Mouse (Mus musculus) heart, embryonic 16.5 days (tissue): ENCODE data around the gene Slit3. TPM values are rescaled to one million over a fixed set of nuclear protein-coding genes. Genes with fewer than 3 reads are reported as not detected.
A peak's percentile ranks its signal among the peaks of the same experiment; 100 is the strongest.

Experiments
- ATAC-seq: fragments of 200-750 bp; cut with Nextera tagmentation; replicated peaks from 2 replicates; pipeline ENCODE4 v1.8.0; 2017; ENCODE audit warnings: moderate number of reproducible peaks; ENCODE audit not compliant: insufficient read depth, low FRiP score; ENCODE audit errors: extremely low read depth
- H3K27ac ChIP-seq: fragments of 300-500 bp; sonication (generic); 2 replicates; pipeline ENCODE4 v1.5.1; 2014; ENCODE audit warnings: mild to moderate bottlenecking, low read length, control low read depth, moderate library complexity
- H3K27me3 ChIP-seq: fragments of 300-500 bp; sonication (generic); 2 replicates; pipeline ENCODE4 v1.6.1; 2014; ENCODE audit warnings: low read length, mixed read lengths; ENCODE audit not compliant: control insufficient read depth, insufficient read depth
- H3K36me3 ChIP-seq: fragments of 300-500 bp; sonication (generic); 2 replicates; pipeline ENCODE4 v1.6.1; 2014; ENCODE audit not compliant: control insufficient read depth, insufficient read depth
- H3K4me1 ChIP-seq: fragments of 300-500 bp; sonication (generic); 2 replicates; pipeline ENCODE4 v1.6.1; 2014; ENCODE audit warnings: low read length, mixed read lengths; ENCODE audit not compliant: control insufficient read depth, insufficient read depth
- H3K4me2 ChIP-seq: fragments of 300-500 bp; sonication (generic); 2 replicates; pipeline ENCODE4 v1.6.1; 2014; ENCODE audit warnings: low read depth, mild to moderate bottlenecking, control low read depth, low read length
- H3K4me3 ChIP-seq: fragments of 300-500 bp; sonication (generic); 2 replicates; pipeline ENCODE4 v1.5.1; 2014; ENCODE audit warnings: mild to moderate bottlenecking, control low read depth, low read length
- H3K9ac ChIP-seq: fragments of 300-500 bp; sonication (generic); 2 replicates; pipeline ENCODE4 v1.6.1; 2014; ENCODE audit warnings: low read length, control low read depth
- H3K9me3 ChIP-seq: fragments of 300-500 bp; sonication (generic); replicated peaks from 2 replicates; pipeline ENCODE4 v1.6.1; 2016; ENCODE audit warnings: low read length; ENCODE audit not compliant: control insufficient read depth
- WGBS: fragments of 180-500 bp; shearing (Covaris S2); extraction: QIAGEN DNeasy Blood & Tissue Kit; methylation state at CpG from one replicate; pipeline ENCODE4 v1.1.7; 2014; 5-methylcytosine and 5-hydroxymethylcytosine counted together
- polyA plus RNA-seq: library from polyadenylated mRNA; unstranded; fragments of >200 nt; fragmentation: Nextera tagmentation; extraction: Ambion mirVana; gene quantifications from 2 replicates; pipeline ENCODE4 v1.2.1, GENCODE M21; 2015

Slit3 gene
- polyA plus RNA-seq, 1 experiment from 2014 or later = 7.8 TPM

DNA sequence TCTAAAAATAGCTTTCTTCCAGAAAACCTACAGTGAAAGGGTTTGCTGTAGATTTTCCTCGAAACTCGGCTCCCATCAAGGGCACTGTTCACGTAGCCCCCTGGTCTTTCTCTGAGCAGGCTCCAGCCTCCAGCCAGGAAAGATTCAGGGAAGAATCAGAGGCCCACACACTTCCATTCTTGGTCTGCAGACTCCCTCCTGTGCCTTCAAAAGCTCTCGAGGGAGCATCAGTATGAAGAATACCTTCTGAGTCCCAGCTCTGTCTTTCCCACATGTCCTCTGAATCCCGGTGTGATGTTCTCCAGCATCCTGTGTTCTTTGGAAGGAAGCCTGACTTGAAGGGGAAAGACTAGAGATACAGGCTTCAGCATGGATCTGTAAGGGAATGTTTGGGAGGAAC, 461.6 kb downstream of the Slit3 start:
- ATAC-seq = no peak
- Histone ChIP-seq H3K36me3 (no peaks in the 10 kb centered on the region), H3K4me3 (no peak overlapping the region), H3K9me3 (no peaks in the 10 kb centered on the region), H3K9ac (no peak overlapping the region), H3K4me2 (no peak overlapping the region), H3K27ac (peak overlapping the region; percentile 33; the same call in 1 of the 2 replicates), H3K27me3 (no peaks in the 10 kb centered on the region), H3K4me1 (peaks cover 6% of the 10 kb centered on the region; the same call in 1 of the 2 replicates)
- WGBS = 68% methylated on average over 5 of the region's 5 CpGs

DNA sequence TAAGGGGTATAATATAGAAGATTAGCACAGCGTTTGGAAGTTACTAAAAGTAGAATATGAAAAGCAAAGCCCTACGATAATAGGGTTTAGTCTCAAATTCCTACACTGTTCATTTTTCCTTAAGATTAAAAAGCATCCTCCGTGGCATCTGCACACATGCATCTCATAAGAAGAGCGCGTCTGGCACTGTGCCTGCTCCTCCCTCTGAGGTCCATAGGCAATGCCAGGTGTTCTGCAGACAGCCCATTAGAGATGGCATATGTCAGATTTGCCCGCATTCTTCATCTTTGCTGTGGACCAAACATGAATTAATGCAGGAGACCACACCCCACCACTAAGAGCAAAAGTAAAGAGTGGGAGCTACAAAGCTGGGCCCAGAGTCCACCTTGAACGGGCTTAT, 462.6 kb downstream of the Slit3 start:
- no peak for ATAC-seq
- WGBS = 86% methylated on average over 7 of the region's 7 CpGs
- no peak overlapping the region for H3K27ac ChIP-seq

DNA sequence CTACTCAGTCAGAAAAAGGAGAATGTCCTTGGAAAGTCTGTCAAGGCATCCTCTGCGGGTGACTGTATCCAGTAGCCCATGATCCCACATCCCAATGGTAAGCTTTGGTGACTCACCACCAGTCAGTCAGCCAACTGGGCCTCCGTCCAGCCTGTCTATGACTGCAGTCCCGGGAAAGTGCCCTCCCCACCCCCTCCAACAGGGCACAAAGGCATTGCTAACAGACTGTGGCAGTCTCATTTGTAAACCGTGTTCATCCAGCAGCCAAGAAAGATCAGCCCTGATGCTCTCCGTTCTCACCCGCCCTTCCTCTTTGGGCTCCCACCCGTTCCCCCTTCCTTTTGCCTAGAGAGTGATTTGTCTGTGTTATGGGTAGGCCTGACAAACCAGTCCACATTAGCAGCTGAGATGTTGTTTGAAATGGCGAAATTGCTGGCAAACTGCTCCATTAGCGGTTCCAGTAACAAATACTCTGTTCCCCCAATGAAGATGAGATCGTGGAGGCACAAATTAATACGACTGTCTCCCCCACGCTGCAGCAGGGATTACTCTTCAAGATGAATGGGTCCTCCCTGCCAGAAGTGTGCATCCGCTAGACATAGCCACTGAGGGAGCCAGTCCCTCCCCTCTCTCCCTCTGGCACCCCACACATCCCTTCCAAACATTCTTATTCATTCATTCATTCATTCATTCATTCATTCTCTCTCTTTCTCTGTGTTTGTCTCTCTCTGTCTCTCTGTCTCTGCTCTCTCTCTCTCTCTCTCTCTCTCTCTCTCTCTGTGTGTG, 466.3 kb downstream of the Slit3 start:
- H3K4me1 ChIP-seq = peaks cover 6% of the 10 kb centered on the region; the same call in 1 of the 2 replicates

More for the DNA sequence above, 462.6 kb downstream of the Slit3 start:
- H3K4me3 ChIP-seq = no peak overlapping the region
- H3K9me3 ChIP-seq = no peaks in the 10 kb centered on the region
- H3K4me1 ChIP-seq = peaks cover 6% of the 10 kb centered on the region; the same call in 1 of the 2 replicates
- no peaks in the 10 kb centered on the region for H3K27me3 ChIP-seq
- H3K9ac ChIP-seq = no peak overlapping the region
- H3K4me2 ChIP-seq = no peak overlapping the region
- no peaks in the 10 kb centered on the region for H3K36me3 ChIP-seq

DNA sequence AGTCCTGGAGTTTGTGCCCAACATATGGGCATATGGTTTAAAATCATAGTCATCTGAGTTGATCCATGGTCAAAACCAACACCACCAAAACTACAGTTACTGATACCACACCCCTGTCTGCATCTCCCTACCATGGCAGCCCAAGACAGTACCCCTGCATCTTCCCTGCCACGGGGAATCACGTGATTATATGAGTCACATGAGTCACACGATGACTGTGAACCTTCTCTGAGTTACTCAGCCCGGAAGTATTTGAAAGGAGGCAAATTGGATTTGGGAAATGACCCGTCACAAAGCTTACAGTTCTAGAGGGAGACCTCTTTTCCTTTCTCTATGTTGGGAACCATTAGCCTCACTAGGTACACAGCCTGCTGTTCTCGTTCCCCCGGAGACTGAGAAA, 468.9 kb downstream of the Slit3 start:
- Histone ChIP-seq H3K27me3 (no peaks in the 10 kb centered on the region), H3K36me3 (no peaks in the 10 kb centered on the region), H3K4me3 (no peak overlapping the region), H3K4me1 (peaks cover 6% of the 10 kb centered on the region; the same call in 1 of the 2 replicates), H3K4me2 (no peak overlapping the region), H3K9ac (no peak overlapping the region), H3K9me3 (no peaks in the 10 kb centered on the region), H3K27ac (no peak overlapping the region)
- ATAC-seq = no peak
- 87% methylated on average over 7 of the region's 7 CpGs for WGBS

More for the DNA sequence above, 466.3 kb downstream of the Slit3 start:
- peak; percentile 91 for ATAC-seq
- no peaks in the 10 kb centered on the region for H3K36me3 ChIP-seq
- WGBS = 63% methylated on average over 13 of the region's 13 CpGs
- H3K9me3 ChIP-seq = no peaks in the 10 kb centered on the region
- no peak overlapping the region for H3K4me2 ChIP-seq
- H3K27ac ChIP-seq = no peak overlapping the region
- no peak overlapping the region for H3K4me3 ChIP-seq
- H3K27me3 ChIP-seq = no peaks in the 10 kb centered on the region
- no peak overlapping the region for H3K9ac ChIP-seq

DNA sequence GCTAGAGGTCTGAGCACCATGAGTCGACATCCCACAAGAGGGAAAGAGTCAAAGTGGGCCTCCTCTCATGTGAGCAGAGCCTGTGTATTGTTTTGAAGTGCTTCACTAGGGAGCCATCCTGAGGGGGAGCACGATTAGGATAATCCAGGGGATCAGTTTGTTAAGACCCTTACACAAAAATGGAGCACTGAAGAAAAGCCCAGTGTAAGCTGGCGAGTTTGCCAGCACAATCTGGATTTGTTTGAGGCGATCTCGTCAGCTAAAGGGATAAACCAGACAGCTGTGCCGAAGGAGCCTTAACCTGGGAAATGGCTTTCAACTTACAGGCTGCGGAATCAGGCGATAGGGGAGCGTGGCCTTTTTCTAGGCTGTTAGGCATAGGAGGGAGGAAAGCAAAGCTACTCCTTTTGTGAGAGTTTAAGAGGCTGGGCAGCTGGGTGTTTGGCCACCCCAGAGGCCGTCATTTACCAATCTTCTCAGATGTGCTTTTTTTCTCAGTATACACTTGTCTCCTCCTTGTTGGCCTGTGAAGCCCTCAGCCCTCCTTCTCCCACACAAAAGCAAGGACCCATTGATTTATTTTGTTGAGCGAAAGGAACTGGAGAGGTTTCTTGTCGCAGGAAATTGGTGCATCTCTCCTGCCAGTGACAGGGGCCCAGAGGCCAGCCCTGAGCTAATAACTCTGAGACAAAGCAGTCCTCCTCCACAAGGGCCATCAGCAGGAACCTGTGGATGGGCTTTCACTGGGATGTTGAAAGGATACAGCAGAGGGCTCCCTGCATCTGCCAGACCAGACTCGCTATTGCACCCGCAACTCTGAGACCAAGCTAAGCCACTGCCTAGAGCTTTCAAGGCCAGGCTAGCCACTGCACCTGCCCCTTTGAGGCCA, 472.4 kb downstream of the Slit3 start:
- Histone ChIP-seq H3K4me2 (no peak overlapping the region), H3K27me3 (no peaks in the 10 kb centered on the region), H3K27ac (no peak overlapping the region), H3K36me3 (no peaks in the 10 kb centered on the region), H3K9ac (no peak overlapping the region), H3K9me3 (no peaks in the 10 kb centered on the region), H3K4me1 (no peaks in the 10 kb centered on the region), H3K4me3 (no peak overlapping the region)
- ATAC-seq = no peak
- 73% methylated on average over 14 of the region's 14 CpGs for WGBS

DNA sequence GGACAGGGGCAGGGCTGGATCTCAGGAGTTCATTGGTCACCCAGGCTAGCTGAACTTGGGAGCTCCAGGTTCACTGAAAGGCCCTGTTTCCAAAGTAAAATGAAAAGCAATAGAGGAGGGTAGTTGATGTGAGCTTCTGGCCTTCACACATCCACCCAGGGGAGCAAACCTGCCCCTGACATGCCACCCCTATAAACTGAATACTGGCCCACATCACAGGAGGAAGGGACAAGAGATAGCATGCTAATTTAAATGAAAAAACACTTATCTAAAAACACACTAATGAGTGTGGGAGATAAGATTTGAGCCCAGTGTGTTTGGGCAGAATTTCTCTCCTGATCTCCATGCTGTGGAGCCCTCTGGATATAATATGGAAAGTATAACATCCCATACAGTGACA, 475.0 kb downstream of the Slit3 start:
- Histone ChIP-seq H3K36me3 (no peaks in the 10 kb centered on the region), H3K9ac (no peak overlapping the region), H3K4me1 (no peaks in the 10 kb centered on the region), H3K4me3 (no peak overlapping the region), H3K27ac (no peak overlapping the region), H3K4me2 (no peak overlapping the region), H3K9me3 (no peaks in the 10 kb centered on the region), H3K27me3 (no peaks in the 10 kb centered on the region)
- ATAC-seq = no peak

DNA sequence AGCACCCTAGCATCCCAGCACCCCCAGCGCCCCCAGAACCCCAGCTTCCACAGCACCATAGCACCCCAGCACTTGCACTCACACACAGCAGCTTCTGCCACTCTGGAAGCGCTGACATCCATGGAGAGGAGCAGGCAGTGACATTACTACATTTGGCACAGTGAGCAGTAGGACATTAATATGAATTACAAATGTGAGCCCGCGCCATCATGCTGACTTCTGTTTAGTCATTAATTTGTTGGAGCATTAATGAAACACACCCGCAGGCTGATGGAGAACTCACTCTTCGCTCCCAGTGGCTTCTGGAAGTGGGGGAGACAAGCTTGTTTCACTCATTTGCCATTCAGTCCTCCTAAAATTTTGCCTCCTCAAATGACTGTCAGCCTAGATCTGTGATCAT, 476.9 kb downstream of the Slit3 start:
- Histone ChIP-seq H3K36me3 (no peaks in the 10 kb centered on the region), H3K9me3 (no peaks in the 10 kb centered on the region), H3K9ac (no peak overlapping the region), H3K4me1 (no peaks in the 10 kb centered on the region), H3K27me3 (no peaks in the 10 kb centered on the region), H3K4me2 (no peak overlapping the region), H3K4me3 (no peak overlapping the region), H3K27ac (no peak overlapping the region)
- 93% methylated on average over 6 of the region's 6 CpGs for WGBS
- ATAC-seq = no peak

DNA sequence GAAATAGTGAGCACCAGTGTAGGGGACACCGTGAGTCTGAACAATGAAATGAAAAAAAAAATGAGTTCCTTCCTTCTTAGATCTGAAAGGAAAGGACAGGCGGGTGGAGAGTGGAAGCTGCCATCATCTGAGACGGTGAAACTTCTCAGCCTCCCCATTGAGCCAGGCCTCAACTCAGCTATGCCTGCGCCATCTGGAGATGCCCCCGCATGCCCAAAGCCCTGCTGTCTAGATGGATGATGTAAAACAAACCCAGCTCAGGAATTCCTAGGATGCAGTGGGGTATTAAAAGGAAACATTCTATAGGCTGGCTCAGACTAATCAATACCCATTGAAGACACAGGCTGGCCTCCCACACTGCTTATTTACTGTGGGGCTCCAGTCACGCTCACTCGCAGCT, 477.7 kb downstream of the Slit3 start:
- Histone ChIP-seq H3K4me3 (no peak overlapping the region), H3K36me3 (no peaks in the 10 kb centered on the region), H3K4me2 (no peak overlapping the region), H3K9ac (no peak overlapping the region), H3K9me3 (no peaks in the 10 kb centered on the region), H3K27me3 (no peaks in the 10 kb centered on the region), H3K27ac (no peak overlapping the region), H3K4me1 (no peaks in the 10 kb centered on the region)
- no peak for ATAC-seq
- 79% methylated on average over 7 of the region's 7 CpGs for WGBS

DNA sequence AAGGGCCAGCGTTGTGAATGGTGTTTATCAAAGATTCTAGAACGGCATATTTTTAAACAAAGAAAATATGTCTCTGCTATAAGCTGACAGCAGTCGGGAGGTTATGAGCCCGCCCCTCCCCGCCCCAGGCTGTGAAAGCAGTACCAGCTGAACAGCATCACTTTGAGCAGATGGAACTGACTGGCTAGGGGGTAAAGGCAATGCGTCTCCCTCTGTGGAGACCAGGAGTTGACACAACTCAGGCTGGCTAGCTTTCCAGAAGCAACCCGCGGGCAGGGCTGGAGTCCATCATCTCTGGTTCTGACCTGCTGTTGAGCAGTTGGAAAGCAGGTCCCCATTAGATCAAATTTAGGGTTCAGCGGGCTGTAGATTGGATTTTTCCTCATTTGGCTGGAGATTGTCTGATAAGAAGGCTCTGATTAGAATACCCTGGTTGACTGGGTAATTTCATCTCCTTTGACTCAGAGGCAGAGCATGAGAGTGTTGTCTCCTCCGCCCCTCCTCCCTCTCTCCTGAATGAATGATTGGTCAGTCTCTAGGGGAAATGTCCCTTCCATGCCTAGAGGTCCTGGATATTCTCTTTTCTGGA, 480.7 kb downstream of the Slit3 start:
- WGBS = 65% methylated on average over 10 of the region's 10 CpGs

More for the DNA sequence above, 480.7 kb downstream of the Slit3 start:
- Histone ChIP-seq H3K9me3 (no peaks in the 10 kb centered on the region), H3K4me3 (no peak overlapping the region), H3K9ac (no peak overlapping the region), H3K4me2 (no peak overlapping the region), H3K27me3 (no peaks in the 10 kb centered on the region), H3K27ac (no peak overlapping the region), H3K36me3 (no peaks in the 10 kb centered on the region), H3K4me1 (no peaks in the 10 kb centered on the region)
- ATAC-seq = no peak
